Mouse (Mus musculus) limb, embryonic 14.5 days (tissue): ENCODE data around the gene Ly86. TPM values are rescaled to one million over a fixed set of nuclear protein-coding genes. Genes with fewer than 3 reads are reported as not detected.

Experiments
- ATAC-seq: fragments of 200-750 bp; cut with Nextera tagmentation; 2 replicates; pipeline ENCODE4 v1.8.0; 2017; ENCODE audit warnings: low read depth, moderate number of reproducible peaks, moderate TSS enrichment; ENCODE audit not compliant: low FRiP score
- DNase-seq: peaks from one replicate; pipeline ENCODE4 v3.0.0-alpha.2; 2015; ENCODE audit warnings: low spot score
- H3K27ac ChIP-seq: fragments of 300-500 bp; sonication (generic); replicated peaks from 2 replicates; pipeline ENCODE4 v1.5.1; 2014; ENCODE audit warnings: low read depth, mild to moderate bottlenecking, low read length, moderate library complexity, mixed read lengths
- H3K27me3 ChIP-seq: fragments of 300-500 bp; sonication (generic); 2 replicates; pipeline ENCODE4 v1.6.1; 2014; ENCODE audit warnings: low read length, mixed read lengths; ENCODE audit not compliant: control insufficient read depth, insufficient read depth
- H3K36me3 ChIP-seq: fragments of 300-500 bp; sonication (generic); 2 replicates; pipeline ENCODE4 v1.6.1; 2014; ENCODE audit warnings: mild to moderate bottlenecking, low read length, moderate library complexity, mixed read lengths; ENCODE audit not compliant: control insufficient read depth, insufficient read depth
- H3K4me1 ChIP-seq: fragments of 300-500 bp; sonication (generic); 2 replicates; pipeline ENCODE4 v1.6.1; 2014; ENCODE audit warnings: antibody characterized with exemption, low read length, mixed read lengths; ENCODE audit not compliant: control insufficient read depth, insufficient read depth
- H3K4me2 ChIP-seq: fragments of 300-500 bp; sonication (generic); replicated peaks from 2 replicates; pipeline ENCODE4 v1.6.1; 2014; ENCODE audit warnings: low read depth, mild to moderate bottlenecking, low read length, moderate library complexity; ENCODE audit not compliant: severe bottlenecking
- H3K4me3 ChIP-seq: fragments of 300-500 bp; sonication (generic); replicated peaks from 2 replicates; pipeline ENCODE4 v1.5.1; 2014; ENCODE audit warnings: low read length
- H3K9ac ChIP-seq: fragments of 300-500 bp; sonication (generic); 2 replicates; pipeline ENCODE4 v1.6.1; 2014; ENCODE audit warnings: mild to moderate bottlenecking, low read depth, low read length, moderate library complexity; ENCODE audit not compliant: severe bottlenecking
- H3K9me3 ChIP-seq: fragments of 300-500 bp; sonication (generic); 2 replicates; pipeline ENCODE4 v1.6.1; 2016; ENCODE audit warnings: low read length; ENCODE audit not compliant: control insufficient read depth
- POLR2A ChIP-seq: fragments of 200-500 bp; IDR thresholded peaks from 2 replicates; pipeline ENCODE4 v1.8.0; 2012; ENCODE audit warnings: inconsistent platforms, mild to moderate bottlenecking, moderate library complexity, borderline replicate concordance; ENCODE audit not compliant: insufficient read depth, insufficient read length; ENCODE audit errors: extremely low read depth
- WGBS: fragments of 180-500 bp; shearing (Covaris S2); extraction: QIAGEN DNeasy Blood & Tissue Kit; methylation state at CpG from one replicate; pipeline ENCODE4 v1.1.7; 2014; 5-methylcytosine and 5-hydroxymethylcytosine counted together
- polyA plus RNA-seq, 2 experiments: library from polyadenylated mRNA; depleted of rRNA in 1 of 2; stranded (reverse) in 1 of 2; unstranded in 1 of 2; fragments of >200 nt; fragmentation: Nextera tagmentation in 1 of 2; extraction: Ambion mirVana in 1 of 2; gene quantifications; 2 replicates each; pipeline versions ENCODE4 v1.2.1 to v1.2.3; 2012 to 2014

Gene Ly86
- polyA plus RNA-seq, 2 experiments: 15.0 to 20.8 TPM

GRCm38 (mm10) chr13:37415696-37416095 lies 70.7 kb downstream of the Ly86 start:
- Histone ChIP-seq H3K36me3 (no peaks in the 10 kb centered on the region), H3K4me3 (no peak overlapping the region), H3K27ac (no peak overlapping the region), H3K9me3 (no peaks in the 10 kb centered on the region), H3K4me1 (no peaks in the 10 kb centered on the region), H3K4me2 (no peak overlapping the region), H3K9ac (no peak overlapping the region), H3K27me3 (no peaks in the 10 kb centered on the region)
- TF ChIP-seq POLR2A: no peak
- ATAC-seq (no peak), DNase-seq (no peak)
- 96% methylated on average over 1 of the region's 1 CpGs for WGBS

- DNase-seq: no peak
- H3K4me3 ChIP-seq: no peak overlapping the region
- H3K27me3 ChIP-seq: no peaks in the 10 kb centered on the region
- ATAC-seq: no peak
- 94% methylated on average over 6 of the region's 6 CpGs for WGBS
- H3K9me3 ChIP-seq: no peaks in the 10 kb centered on the region
- no peaks in the 10 kb centered on the region for H3K36me3 ChIP-seq
- no peak overlapping the region for H3K4me2 ChIP-seq
- no peak overlapping the region for H3K27ac ChIP-seq
- no peak for TF ChIP-seq POLR2A
- H3K9ac ChIP-seq: no peak overlapping the region
- no peaks in the 10 kb centered on the region for H3K4me1 ChIP-seq
Observed at GRCm38 (mm10) chr13:37423416-37423815, 78.4 kb downstream of the Ly86 start.

GRCm38 (mm10) chr13:37424904-37425303 lies 79.9 kb downstream of the Ly86 start:
- no peak for ATAC-seq
- H3K27ac ChIP-seq: no peak overlapping the region
- H3K36me3 ChIP-seq: no peaks in the 10 kb centered on the region
- 95% methylated on average over 6 of the region's 6 CpGs for WGBS
- no peaks in the 10 kb centered on the region for H3K27me3 ChIP-seq
- no peak overlapping the region for H3K4me2 ChIP-seq
- no peak overlapping the region for H3K4me3 ChIP-seq
- no peak overlapping the region for H3K9ac ChIP-seq
- peaks cover under 1% of the 10 kb centered on the region; the same call in 1 of the 2 replicates for H3K4me1 ChIP-seq
- TF ChIP-seq POLR2A: no peak
- no peak for DNase-seq
- H3K9me3 ChIP-seq: no peaks in the 10 kb centered on the region

GRCm38 (mm10) chr13:37425406-37425805 lies 80.4 kb downstream of the Ly86 start:
- Histone ChIP-seq H3K9ac (no peak overlapping the region), H3K4me1 (peaks cover 6% of the 10 kb centered on the region), H3K27ac (no peak overlapping the region), H3K36me3 (no peaks in the 10 kb centered on the region), H3K4me3 (no peak overlapping the region), H3K4me2 (no peak overlapping the region), H3K27me3 (no peaks in the 10 kb centered on the region), H3K9me3 (no peaks in the 10 kb centered on the region)
- DNase-seq (no peak), ATAC-seq (no peak)
- WGBS: 74% methylated on average over 3 of the region's 3 CpGs
- TF ChIP-seq POLR2A: no peak

GRCm38 (mm10) chr13:37426578-37427336 lies 81.7 kb downstream of the Ly86 start:
- no peak overlapping the region for H3K4me2 ChIP-seq
- no peak for DNase-seq
- no peaks in the 10 kb centered on the region for H3K27me3 ChIP-seq
- H3K4me3 ChIP-seq: no peak overlapping the region
- no peaks in the 10 kb centered on the region for H3K36me3 ChIP-seq
- WGBS: 72% methylated on average over 12 of the region's 12 CpGs
- no peak for TF ChIP-seq POLR2A
- H3K4me1 ChIP-seq: peaks cover 13% of the 10 kb centered on the region
- H3K27ac ChIP-seq: no peak overlapping the region
- H3K9me3 ChIP-seq: no peaks in the 10 kb centered on the region
- ATAC-seq: no peak
- no peak overlapping the region for H3K9ac ChIP-seq
